Mouse (Mus musculus) forebrain, embryonic 16.5 days (tissue): Measurements from ENCODE around the gene Gpr162. TPM values are rescaled to one million over a fixed set of nuclear protein-coding genes. Genes with fewer than 3 reads are reported as not detected.
"Not testable (repeated sequence)": the region's sequence is repeated elsewhere in the genome, so short reads cannot be mapped to it uniquely, and the experiment has no call there.

Experiments
- ATAC-seq: fragments of 200-750 bp; cut with Nextera tagmentation; 2 replicates; pipeline ENCODE4 v1.8.0; 2017; ENCODE audit warnings: mild to moderate bottlenecking, moderate library complexity
- H3K27ac ChIP-seq: fragments of 300-500 bp; sonication (generic); 2 replicates; pipeline ENCODE4 v1.5.1; 2014; ENCODE audit warnings: low read length, control low read depth
- H3K27me3 ChIP-seq: fragments of 300-500 bp; sonication (generic); replicated peaks from 2 replicates; pipeline ENCODE4 v1.6.1; 2014; ENCODE audit warnings: low read length; ENCODE audit not compliant: control insufficient read depth, insufficient read depth
- H3K36me3 ChIP-seq: fragments of 300-500 bp; sonication (generic); 2 replicates; pipeline ENCODE4 v1.6.1; 2014; ENCODE audit not compliant: control insufficient read depth, insufficient read depth
- H3K4me1 ChIP-seq: fragments of 300-500 bp; sonication (generic); replicated peaks from 2 replicates; pipeline ENCODE4 v1.6.1; 2014; ENCODE audit warnings: low read length; ENCODE audit not compliant: control insufficient read depth, insufficient read depth
- H3K4me2 ChIP-seq: fragments of 300-500 bp; sonication (generic); 2 replicates; pipeline ENCODE4 v1.6.1; 2014; ENCODE audit warnings: mild to moderate bottlenecking, low read length, control low read depth
- H3K4me3 ChIP-seq: fragments of 300-500 bp; sonication (generic); replicated peaks from 2 replicates; pipeline ENCODE4 v1.5.1; 2014; ENCODE audit warnings: mild to moderate bottlenecking, low read length, control low read depth
- H3K9ac ChIP-seq: fragments of 300-500 bp; sonication (generic); replicated peaks from 2 replicates; pipeline ENCODE4 v1.6.1; 2014; ENCODE audit warnings: low read depth, low read length, control low read depth
- H3K9me3 ChIP-seq: fragments of 300-500 bp; sonication (generic); 2 replicates; pipeline ENCODE4 v1.6.1; 2016; ENCODE audit warnings: low read length; ENCODE audit not compliant: control insufficient read depth
- WGBS: fragments of 180-500 bp; shearing (Covaris S2); extraction: QIAGEN DNeasy Blood & Tissue Kit; methylation state at CpG from one replicate; pipeline ENCODE4 v1.1.7; 2014; 5-methylcytosine and 5-hydroxymethylcytosine counted together
- polyA plus RNA-seq: library from polyadenylated mRNA; unstranded; fragments of >200 nt; fragmentation: Nextera tagmentation; extraction: Ambion mirVana; gene quantifications from 2 replicates; pipeline ENCODE4 v1.2.1, GENCODE M21; 2015

The Gpr162 gene
- polyA plus RNA-seq, 1 experiment from 2014 or later, result 28.8 TPM

DNA sequence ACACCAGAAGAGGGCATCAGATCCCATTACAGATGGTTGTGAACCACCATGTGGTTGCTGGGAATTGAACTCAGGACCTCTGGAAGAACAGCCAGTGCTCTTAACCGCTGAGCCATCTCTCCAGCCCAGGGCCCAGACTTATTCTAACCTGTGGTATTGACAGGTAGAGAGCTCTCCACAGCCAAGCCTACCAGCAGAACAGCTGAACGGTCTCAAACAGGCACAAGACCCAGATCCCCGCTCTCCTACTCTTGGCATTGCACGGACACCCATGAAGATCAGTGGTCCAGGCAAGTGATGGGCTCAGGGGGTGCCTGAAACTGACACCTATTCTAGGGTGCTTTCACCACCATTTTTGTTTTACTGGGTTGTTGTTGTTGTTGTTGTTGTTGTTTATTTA is 32.6 kb downstream of the Gpr162 start:
- WGBS, result 96% methylated on average over 4 of the region's 4 CpGs
- H3K9me3 ChIP-seq, H3K4me3 ChIP-seq, H3K27ac ChIP-seq, H3K9ac ChIP-seq, ATAC-seq, H3K27me3 ChIP-seq, H3K36me3 ChIP-seq: not testable (repeated sequence)
- Histone ChIP-seq H3K4me1 (peaks cover 25% of the 10 kb centered on the region), H3K4me2 (peak overlapping the region; percentile 58)

GRCm38 (mm10) chr6:124829799-124830700 is 33.7 kb downstream of the Gpr162 start:
- Histone ChIP-seq H3K27me3 (no peaks in the 10 kb centered on the region), H3K4me2 (peak overlapping the region; percentile 58), H3K4me3 (peak overlapping the region; percentile 75), H3K36me3 (no peaks in the 10 kb centered on the region; the same call in 1 of the 2 replicates), H3K4me1 (peaks cover 25% of the 10 kb centered on the region), H3K9me3 (no peaks in the 10 kb centered on the region), H3K9ac (peak overlapping the region; percentile 57), H3K27ac (peak overlapping the region; percentile 90)
- WGBS, result under 1% methylated on average over 38 of the region's 38 CpGs
- ATAC-seq, result peak; percentile 85

DNA sequence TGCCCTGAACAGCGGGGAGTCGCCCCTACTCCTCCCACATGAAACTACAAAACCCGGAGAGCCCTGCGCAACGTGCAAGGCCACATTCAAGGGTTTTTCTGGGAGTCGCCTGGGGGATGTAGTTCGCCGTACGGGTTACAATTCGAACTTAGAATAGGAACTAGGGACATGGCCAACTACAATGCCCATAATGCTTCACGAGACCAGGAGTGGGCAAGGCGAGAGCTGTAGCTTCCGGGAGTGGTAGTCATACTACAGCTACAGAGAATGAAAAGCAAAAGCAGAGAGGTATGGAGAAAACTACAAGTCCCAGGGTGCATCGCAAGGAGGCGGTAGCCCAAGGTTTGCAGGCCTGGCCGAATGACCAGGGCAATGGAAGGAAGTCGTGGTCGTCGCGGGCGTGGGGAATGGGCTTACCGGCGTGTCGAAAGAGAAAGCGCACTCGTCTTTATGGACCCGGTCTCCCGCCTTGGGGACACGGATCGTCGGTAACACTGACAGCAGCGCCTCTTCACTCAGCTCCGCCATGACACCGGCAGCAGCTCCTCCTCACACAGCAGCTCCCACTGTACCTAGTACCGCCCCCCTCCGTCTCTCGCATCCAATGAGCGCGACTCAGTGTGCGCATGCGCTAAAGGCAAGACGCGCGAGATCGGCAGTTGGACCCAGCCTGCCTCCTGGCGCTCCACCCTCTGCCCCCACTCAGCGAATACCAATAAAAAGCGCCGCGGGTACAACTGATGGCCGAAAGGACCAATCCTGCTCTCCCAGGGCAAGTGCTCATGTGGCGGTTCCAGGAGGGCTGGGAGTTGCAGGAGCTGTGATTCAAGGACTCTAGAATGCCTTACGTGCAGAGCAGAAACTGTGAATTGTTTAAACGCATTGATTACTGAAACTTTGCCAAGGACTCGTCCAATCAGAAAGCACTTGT is 34.6 kb downstream of the Gpr162 start, which contains the start of the genes Usp5 and Cdca3:
Gene Usp5 (minus strand): TSS at position 617 of the 931 bp plus-strand sequence.
Gene Cdca3 (plus strand): TSS at position 680 of the 931 bp plus-strand sequence.
- H3K27me3 ChIP-seq, result no peaks in the 10 kb centered on the region
- peaks cover 25% of the 10 kb centered on the region for H3K4me1 ChIP-seq
- peak within 1 kb of the TSS; percentile 90 for H3K27ac ChIP-seq
- peak; percentile 93 for ATAC-seq
- WGBS, result under 1% methylated on average over 55 of the region's 55 CpGs
- H3K4me3 ChIP-seq, result peak within 1 kb of the TSS; percentile 75
- H3K9me3 ChIP-seq, result no peaks in the 10 kb centered on the region
- peak within 1 kb of the TSS; percentile 81 for H3K4me2 ChIP-seq
- H3K9ac ChIP-seq, result peak within 1 kb of the TSS; percentile 77
- H3K36me3 ChIP-seq, result peaks cover 7% of the 10 kb centered on the region

GRCm38 (mm10) chr6:124828101-124828592 is 35.6 kb downstream of the Gpr162 start:
- ATAC-seq, result no peak
- Histone ChIP-seq H3K4me2 (peak overlapping the region; percentile 81), H3K36me3 (peaks cover 14% of the 10 kb centered on the region), H3K9me3 (no peaks in the 10 kb centered on the region), H3K9ac (peak overlapping the region; percentile 54), H3K4me3 (peak overlapping the region; percentile 75), H3K4me1 (peaks cover 25% of the 10 kb centered on the region), H3K27me3 (no peaks in the 10 kb centered on the region), H3K27ac (peak overlapping the region; percentile 29)
- WGBS, result 23% methylated on average over 10 of the region's 10 CpGs

GRCm38 (mm10) chr6:124822049-124822448 is 41.7 kb downstream of the Gpr162 start:
- no peak overlapping the region for H3K4me3 ChIP-seq
- H3K9me3 ChIP-seq, result no peaks in the 10 kb centered on the region
- no peaks in the 10 kb centered on the region for H3K27me3 ChIP-seq
- H3K4me2 ChIP-seq, result no peak overlapping the region
- no peak overlapping the region for H3K27ac ChIP-seq
- peaks cover 62% of the 10 kb centered on the region for H3K36me3 ChIP-seq
- no peak for ATAC-seq
- H3K4me1 ChIP-seq, result no peaks in the 10 kb centered on the region
- 94% methylated on average over 4 of the region's 4 CpGs for WGBS
- H3K9ac ChIP-seq, result no peak overlapping the region

GRCm38 (mm10) chr6:124820891-124821290 is 42.9 kb downstream of the Gpr162 start:
- H3K27ac ChIP-seq, result no peak overlapping the region
- peaks cover 66% of the 10 kb centered on the region for H3K36me3 ChIP-seq
- H3K27me3 ChIP-seq, result no peaks in the 10 kb centered on the region
- no peaks in the 10 kb centered on the region for H3K4me1 ChIP-seq
- no peak for ATAC-seq
- no peak overlapping the region for H3K4me2 ChIP-seq
- WGBS, result 94% methylated on average over 5 of the region's 5 CpGs
- H3K9me3 ChIP-seq, result no peaks in the 10 kb centered on the region
- H3K4me3 ChIP-seq, result no peak overlapping the region
- no peak overlapping the region for H3K9ac ChIP-seq

GRCm38 (mm10) chr6:124817971-124818370 is 45.8 kb downstream of the Gpr162 start:
- H3K4me2 ChIP-seq, result no peak overlapping the region
- H3K27me3 ChIP-seq, result no peaks in the 10 kb centered on the region
- no peak overlapping the region for H3K9ac ChIP-seq
- H3K4me3 ChIP-seq, result no peak overlapping the region
- ATAC-seq, result no peak
- 95% methylated on average over 8 of the region's 8 CpGs for WGBS
- H3K4me1 ChIP-seq, result peaks cover 5% of the 10 kb centered on the region
- no peaks in the 10 kb centered on the region for H3K9me3 ChIP-seq
- H3K27ac ChIP-seq, result no peak overlapping the region
- H3K36me3 ChIP-seq, result peaks cover 51% of the 10 kb centered on the region

- Histone ChIP-seq H3K4me2 (no peak overlapping the region), H3K27me3 (no peaks in the 10 kb centered on the region), H3K9me3 (no peaks in the 10 kb centered on the region), H3K9ac (no peak overlapping the region), H3K36me3 (peaks cover 49% of the 10 kb centered on the region), H3K27ac (no peak overlapping the region), H3K4me3 (no peak overlapping the region), H3K4me1 (peaks cover 9% of the 10 kb centered on the region)
- ATAC-seq, result no peak
- WGBS, result 95% methylated on average over 8 of the region's 8 CpGs
Measured at GRCm38 (mm10) chr6:124817563-124817962, 46.2 kb downstream of the Gpr162 start.

DNA sequence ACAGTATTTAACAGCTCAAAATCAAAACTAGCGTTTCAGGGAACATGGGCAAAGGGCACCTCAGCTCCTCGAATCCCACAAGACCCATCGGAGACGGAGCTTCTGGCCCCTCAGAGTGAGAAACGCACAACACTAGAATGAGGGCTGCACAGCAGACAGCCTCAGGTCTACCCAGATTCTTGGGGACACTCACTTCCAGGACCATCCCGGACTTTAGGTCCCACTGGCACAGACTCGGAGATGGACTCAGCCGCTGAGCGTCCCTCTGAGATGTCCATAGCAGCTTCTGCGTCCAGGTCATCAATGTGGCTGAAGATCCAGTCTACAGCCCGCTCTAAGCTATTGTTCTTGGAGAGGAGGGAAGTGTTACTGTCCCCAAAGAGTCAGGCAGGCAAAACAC is 46.7 kb downstream of the Gpr162 start:
- ATAC-seq, result no peak
- Histone ChIP-seq H3K27me3 (no peaks in the 10 kb centered on the region), H3K4me1 (peaks cover 12% of the 10 kb centered on the region), H3K27ac (no peak overlapping the region), H3K4me3 (no peak overlapping the region), H3K4me2 (no peak overlapping the region), H3K9me3 (no peaks in the 10 kb centered on the region), H3K9ac (no peak overlapping the region), H3K36me3 (peaks cover 44% of the 10 kb centered on the region)
- WGBS, result 97% methylated on average over 11 of the region's 11 CpGs
